Mouse (Mus musculus) layer of hippocampus, postnatal 14 days (tissue): ENCODE results near the gene Dcdc2b. TPM values are rescaled to one million over a fixed set of nuclear protein-coding genes. Genes with fewer than 3 reads are reported as not detected.
A peak's percentile ranks its signal among the peaks of the same experiment; 100 is the strongest.

Source experiments
- DNase-seq, 2 experiments: peaks; one replicate each; pipeline ENCODE4 v3.0.0; 2021 to 2022; ENCODE audit warnings: low spot score in 2 of 2, mixed read lengths in 1 of 2
- long read RNA-seq, 2 experiments: library from polyadenylated mRNA; stranded (forward); transcript quantifications; one replicate each; pipeline ENCODE4 v2.0.0; 2021
- total RNA-seq, 2 experiments: library from RNA; stranded (reverse); gene quantifications; 2 replicates each; pipeline ENCODE4 v1.2.3; 2021

Gene Dcdc2b
- total RNA-seq, result 1 to 10 TPM; 3.4 to 4.4 TPM
- long read RNA-seq, experiment 1, result 0 reads
- long read RNA-seq, experiment 2, partial matches to known transcripts, result 0 of 3 reads
- long read RNA-seq, experiment 2, other reads (novel, unspliced or antisense), result 2 of 3 reads

- no peak for DNase-seq
Measured at GRCm38 (mm10) chr4:129614093-129614492, at the start of gene Dcdc2b. TSS of gene Dcdc2b (minus strand) at chr4:129614257.

GRCm38 (mm10) chr4:129662255-129662813, 48.3 kb upstream of the Dcdc2b start:
- DNase-seq, result no peak

- DNase-seq, result no peak
Measured at GRCm38 (mm10) chr4:129661584-129661983, 47.5 kb upstream of the Dcdc2b start.

GRCm38 (mm10) chr4:129654770-129655169, 40.7 kb upstream of the Dcdc2b start:
- DNase-seq, result no peak

- DNase-seq, result no peak
Measured at GRCm38 (mm10) chr4:129650359-129650758, 36.3 kb upstream of the Dcdc2b start.

GRCm38 (mm10) chr4:129648656-129649055, 34.6 kb upstream of the Dcdc2b start:
- DNase-seq, result no peak

GRCm38 (mm10) chr4:129645204-129645603, 31.1 kb upstream of the Dcdc2b start:
- no peak for DNase-seq

GRCm38 (mm10) chr4:129641756-129642155, 27.7 kb upstream of the Dcdc2b start:
- no peak for DNase-seq

GRCm38 (mm10) chr4:129640638-129641467, 26.8 kb upstream of the Dcdc2b start, which contains the start of gene Txlna:
TSS of gene Txlna (minus strand) at chr4:129641065.
- peak; percentile 96 to 98 for DNase-seq

GRCm38 (mm10) chr4:129640101-129640637, 26.1 kb upstream of the Dcdc2b start:
- DNase-seq, result peak in 1 of 2 experiments; percentile 47

- no peak for DNase-seq
Measured at GRCm38 (mm10) chr4:129639221-129639620, 25.2 kb upstream of the Dcdc2b start.

- no peak for DNase-seq
Measured at GRCm38 (mm10) chr4:129633852-129634251, 19.8 kb upstream of the Dcdc2b start.

- no peak for DNase-seq
Measured at GRCm38 (mm10) chr4:129631867-129632266, 17.8 kb upstream of the Dcdc2b start.

- DNase-seq, result no peak
Measured at GRCm38 (mm10) chr4:129630944-129631343, 16.9 kb upstream of the Dcdc2b start.

- DNase-seq, result no peak
Measured at GRCm38 (mm10) chr4:129626035-129626434, 12.0 kb upstream of the Dcdc2b start.

GRCm38 (mm10) chr4:129625496-129625895, 11.4 kb upstream of the Dcdc2b start:
- DNase-seq, result no peak

- peak; percentile 60 to 74 for DNase-seq
Measured at GRCm38 (mm10) chr4:129625029-129625370, 10.9 kb upstream of the Dcdc2b start.

- peak; percentile 86 to 94 for DNase-seq
Measured at GRCm38 (mm10) chr4:129624281-129625028, 10.4 kb upstream of the Dcdc2b start.

GRCm38 (mm10) chr4:129623681-129624091, 9.6 kb upstream of the Dcdc2b start, which contains the start of gene Ccdc28b:
TSS of gene Ccdc28b (minus strand) at chr4:129623947.
- peak; percentile 70 to 75 for DNase-seq

- DNase-seq, result no peak
Measured at GRCm38 (mm10) chr4:129622803-129623535, 8.9 kb upstream of the Dcdc2b start.
